24 mouse cellular contexts compared by ENCODE assay signal in genomic region chr19:10702125-10702524, GRCm38 (mm10). TPM values are rescaled to one million over a fixed set of nuclear protein-coding genes. Genes with fewer than 3 reads are reported as not detected.
DNase-seq lines count a peak whose midpoint lies in the region; ATAC-seq and TF ChIP-seq lines count a peak whose summit lies in the region.
"Had no signal": no experiment of that assay in that cellular context is flagged by ENCODE, and none has a peak within 500 bp of the region (broad histone marks: within the 10 kb centered on the region; RNA-seq: fewer than 3 reads in every experiment).

No protein-coding gene starts in this region.

- peaks cover 45% of the 10 kb centered on the region for H3K4me1 ChIP-seq in embryonic facial prominence, embryonic 13.5 days
- peaks cover 63% of the 10 kb centered on the region for H3K4me1 ChIP-seq in embryonic facial prominence, embryonic 10.5 days
- peaks cover 39% of the 10 kb centered on the region for H3K4me1 ChIP-seq in kidney, postnatal 0 days (replicated peaks; ENCODE audit: insufficient read depth, low read length)
- H3K4me1 ChIP-seq in kidney, adult 2 months (ENCODE audit: control insufficient read depth, insufficient read depth, low read length) = peaks cover 35% of the 10 kb centered on the region
- peaks cover 2% of the 10 kb centered on the region for H3K4me1 ChIP-seq in ES-Bruce4 (ENCODE audit: control insufficient read depth, insufficient read depth, low read length)

- DNase-seq in embryonic facial prominence, embryonic 10.5 days (ENCODE audit: low spot score) = no peak
- no peak for DNase-seq in kidney, postnatal 0 days (ENCODE audit: low spot score)
- no peak for DNase-seq in kidney, adult 2 months
- no peak for DNase-seq in neural tube, embryonic 10.5 days (ENCODE audit: extremely low spot score, low spot score)
- no peak for DNase-seq in layer of hippocampus, postnatal 10 days (ENCODE audit: low spot score in 2 of 2)
- DNase-seq: adrenal gland, adult 2 months; adrenal gland, postnatal 25 days; embryo, embryonic 11 days; gastrocnemius, postnatal 25 days; heart, postnatal 10 days; heart, postnatal 4 days had no signal

- H3K27me3 ChIP-seq in embryonic facial prominence, embryonic 13.5 days = no peaks in the 10 kb centered on the region
- H3K27me3 ChIP-seq in embryonic facial prominence, embryonic 10.5 days (replicated peaks; ENCODE audit: low read depth, poor library complexity, severe bottlenecking) = no peaks in the 10 kb centered on the region
- no peaks in the 10 kb centered on the region for H3K27me3 ChIP-seq in kidney, postnatal 0 days (ENCODE audit: insufficient read depth, low read length)
- no peaks in the 10 kb centered on the region for H3K27me3 ChIP-seq in kidney, adult 2 months (replicated peaks; ENCODE audit: control insufficient read depth, insufficient read depth, low read length)
- no peaks in the 10 kb centered on the region for H3K27me3 ChIP-seq in ES-Bruce4 (ENCODE audit: control insufficient read depth, insufficient read depth, low read length, poor library complexity, severe bottlenecking)
- H3K27me3 ChIP-seq: CH12.LX; embryonic facial prominence, embryonic 12.5 days; forebrain, embryonic 12.5 days; hindbrain, embryonic 12.5 days had no signal

- no peak overlapping the region for H3K4me2 ChIP-seq in embryonic facial prominence, embryonic 13.5 days
- H3K4me2 ChIP-seq in kidney, postnatal 0 days (ENCODE audit: low read length) = no peak overlapping the region
- H3K4me2 ChIP-seq: embryonic facial prominence, embryonic 12.5 days; forebrain, embryonic 12.5 days; hindbrain, embryonic 12.5 days had no signal

- no peak for TF ChIP-seq EP300 in ES-Bruce4 (IDR thresholded peaks at IDR 0.05; ENCODE audit: insufficient read depth, low read depth, low read length)

- H3K4me3 ChIP-seq in embryonic facial prominence, embryonic 13.5 days = no peak overlapping the region
- H3K4me3 ChIP-seq in embryonic facial prominence, embryonic 10.5 days = no peak overlapping the region
- H3K4me3 ChIP-seq in kidney, postnatal 0 days (replicated peaks; ENCODE audit: low read depth, low read length) = no peak overlapping the region
- no peak overlapping the region for H3K4me3 ChIP-seq in kidney, adult 2 months (ENCODE audit: insufficient read depth, low read depth, low read length)
- no peak overlapping the region for H3K4me3 ChIP-seq in ES-Bruce4 (ENCODE audit: low read depth, low read length)
- H3K4me3 ChIP-seq: embryonic facial prominence, embryonic 12.5 days; forebrain, embryonic 12.5 days; hindbrain, embryonic 12.5 days had no signal

- no peak for TF ChIP-seq POLR2A in kidney, adult 2 months (IDR thresholded peaks at IDR 0.05; ENCODE audit: low read depth, low read length)
- TF ChIP-seq POLR2A in ES-Bruce4 (IDR thresholded peaks at IDR 0.05; ENCODE audit: insufficient read depth, low read length) = no peak

- H3K9me3 ChIP-seq in embryonic facial prominence, embryonic 13.5 days = no peaks in the 10 kb centered on the region
- no peaks in the 10 kb centered on the region for H3K9me3 ChIP-seq in embryonic facial prominence, embryonic 10.5 days
- no peaks in the 10 kb centered on the region for H3K9me3 ChIP-seq in kidney, postnatal 0 days (replicated peaks; ENCODE audit: low read length)
- no peaks in the 10 kb centered on the region for H3K9me3 ChIP-seq in ES-Bruce4 (replicated peaks; ENCODE audit: control insufficient read depth, insufficient read depth, low read length, poor library complexity, severe bottlenecking)
- H3K9me3 ChIP-seq: embryonic facial prominence, embryonic 12.5 days; forebrain, embryonic 12.5 days; hindbrain, embryonic 12.5 days had no signal

- ATAC-seq in embryonic facial prominence, embryonic 13.5 days (ENCODE audit: insufficient number of reproducible peaks, insufficient read depth, low FRiP score, low TSS enrichment, low read depth) = no peak
- no peak for ATAC-seq in kidney, postnatal 0 days (replicated peaks; ENCODE audit: low FRiP score, low read depth)
- ATAC-seq: forebrain, embryonic 16.5 days; hindbrain, embryonic 16.5 days had no signal

- peak; percentile 12; the same call in 1 of the 2 replicates for TF ChIP-seq CTCF in kidney, postnatal 0 days (IDR thresholded peaks at IDR 0.05; ENCODE audit: low read depth)
- no peak for TF ChIP-seq CTCF in kidney, adult 2 months (conservative IDR thresholded peaks at IDR 0.05; ENCODE audit: insufficient read depth, insufficient read length, low read depth, low read length)
- TF ChIP-seq CTCF in ES-Bruce4 (IDR thresholded peaks at IDR 0.05; ENCODE audit: low read depth, low read length) = peak; percentile 23

- peak overlapping the region; percentile 2; the same call in 1 of the 2 replicates for H3K9ac ChIP-seq in embryonic facial prominence, embryonic 13.5 days
- no peak overlapping the region for H3K9ac ChIP-seq in kidney, postnatal 0 days (ENCODE audit: low read depth, low read length)
- no peak overlapping the region for H3K9ac ChIP-seq in ES-Bruce4 (ENCODE audit: low read depth, poor library complexity, severe bottlenecking)
- H3K9ac ChIP-seq: embryonic facial prominence, embryonic 12.5 days; forebrain, embryonic 12.5 days; hindbrain, embryonic 12.5 days had no signal

- H3K36me3 ChIP-seq in embryonic facial prominence, embryonic 13.5 days = peaks cover 16% of the 10 kb centered on the region
- peaks cover 17% of the 10 kb centered on the region for H3K36me3 ChIP-seq in embryonic facial prominence, embryonic 10.5 days (replicated peaks)
- H3K36me3 ChIP-seq in kidney, postnatal 0 days (ENCODE audit: insufficient read depth, low read length) = 0 out of 2 replicates have a peak, but pooled peaks cover 4% of the 10 kb centered on the region
- H3K36me3 ChIP-seq in kidney, adult 2 months (ENCODE audit: control insufficient read depth, insufficient read depth, low read length) = no peaks in the 10 kb centered on the region
- no peaks in the 10 kb centered on the region for H3K36me3 ChIP-seq in ES-Bruce4 (ENCODE audit: control insufficient read depth, insufficient read depth, low read length, poor library complexity, severe bottlenecking)

- 79% methylated on average over 8 of the region's 8 CpGs for WGBS in embryonic facial prominence, embryonic 13.5 days
- 79% methylated on average over 8 of the region's 8 CpGs for WGBS in embryonic facial prominence, embryonic 10.5 days
- WGBS in kidney, postnatal 0 days = 78% methylated on average over 8 of the region's 8 CpGs
- WGBS in kidney, adult 2 months = 72% methylated on average over 8 of the region's 8 CpGs

- no peak overlapping the region for H3K27ac ChIP-seq in embryonic facial prominence, embryonic 13.5 days
- H3K27ac ChIP-seq in embryonic facial prominence, embryonic 10.5 days (replicated peaks) = no peak overlapping the region
- H3K27ac ChIP-seq in kidney, postnatal 0 days = no peak overlapping the region
- H3K27ac ChIP-seq in kidney, adult 2 months (ENCODE audit: insufficient read depth, low read depth, low read length) = no peak overlapping the region
- H3K27ac ChIP-seq in ES-Bruce4 (ENCODE audit: insufficient read depth, low read length) = no peak overlapping the region
- H3K27ac ChIP-seq: embryonic facial prominence, embryonic 12.5 days; forebrain, embryonic 12.5 days; hindbrain, embryonic 12.5 days had no signal

RNA-seq across cellular contexts. Expression of gene Vps37c, which starts 13.6 kb away (rescaled TPM):
- polyA plus RNA-seq in embryonic facial prominence, embryonic 13.5 days (2015; fragmentation: Nextera tagmentation; extraction: Ambion mirVana) = 36.4 and 36.8 TPM in 2 replicates
- 37.6 and 40.8 TPM in 2 replicates for polyA plus RNA-seq in embryonic facial prominence, embryonic 10.5 days (2016; fragmentation: Nextera tagmentation; extraction: Ambion mirVana)
- 32.1 and 35.5 TPM in 2 replicates for polyA plus RNA-seq in kidney, postnatal 0 days (2015; fragmentation: Nextera tagmentation; extraction: Ambion mirVana)
- 30.0 and 32.1 TPM in 2 replicates for polyA plus RNA-seq in kidney, adult 2 months (2012; rRNA removed)
- polyA plus RNA-seq in ES-Bruce4 (2011; ENCODE audit: insufficient read depth, insufficient read length, low read depth, missing spikeins) = 11.5 and 12.3 TPM in 2 replicates
- 10 to 100 TPM; 24.6 to 26.9 TPM for total RNA-seq in layer of hippocampus, postnatal 10 days (2021)

RNA-seq across cellular contexts. Expression of gene Pga5, which starts 24.3 kb away (rescaled TPM):
- polyA plus RNA-seq in embryonic facial prominence, embryonic 13.5 days (2015; fragmentation: Nextera tagmentation; extraction: Ambion mirVana) = not detected in 2 replicates
- polyA plus RNA-seq in embryonic facial prominence, embryonic 10.5 days (2016; fragmentation: Nextera tagmentation; extraction: Ambion mirVana) = not detected in 2 replicates
- polyA plus RNA-seq in kidney, postnatal 0 days (2015; fragmentation: Nextera tagmentation; extraction: Ambion mirVana) = 0.43 and 0.70 TPM in 2 replicates
- polyA plus RNA-seq in kidney, adult 2 months (2012; rRNA removed) = 0.80 and 1.0 TPM in 2 replicates
- polyA plus RNA-seq in ES-Bruce4 (2011; ENCODE audit: insufficient read depth, insufficient read length, low read depth, missing spikeins) = 2.9 and 4.1 TPM in 2 replicates
- not detected for total RNA-seq in layer of hippocampus, postnatal 10 days (2021)
- total RNA-seq: adrenal gland, adult 2 months; adrenal gland, postnatal 25 days; common myeloid progenitor, adult 5-6 weeks; gastrocnemius, postnatal 25 days; granulocyte monocyte progenitor cell, adult 5-6 weeks; heart, adult 8-10 months; heart, postnatal 10 days; heart, postnatal 4 days had no signal
- polyA plus RNA-seq: adrenal gland, adult 2 months; embryonic facial prominence, embryonic 12.5 days; forebrain, embryonic 12.5 days; forebrain, embryonic 16.5 days; heart, embryonic 14.5 days; hindbrain, embryonic 12.5 days; hindbrain, embryonic 16.5 days had no signal

RNA-seq across cellular contexts. Expression of gene Cd5, which starts 36.7 kb away (rescaled TPM):
- 0.41 and 0.42 TPM in 2 replicates for polyA plus RNA-seq in embryonic facial prominence, embryonic 13.5 days (2015; fragmentation: Nextera tagmentation; extraction: Ambion mirVana)
- polyA plus RNA-seq in embryonic facial prominence, embryonic 10.5 days (2016; fragmentation: Nextera tagmentation; extraction: Ambion mirVana) = 0.15 and 0.19 TPM in 2 replicates
- polyA plus RNA-seq in kidney, postnatal 0 days (2015; fragmentation: Nextera tagmentation; extraction: Ambion mirVana) = 0.11 and 0.23 TPM in 2 replicates
- 0.33 and 3.3 TPM in 2 replicates for polyA plus RNA-seq in kidney, adult 2 months (2012; rRNA removed)
- not detected in 2 replicates for polyA plus RNA-seq in ES-Bruce4 (2011; ENCODE audit: insufficient read depth, insufficient read length, low read depth, missing spikeins)
- total RNA-seq in layer of hippocampus, postnatal 10 days (2021) = under 1 TPM; 0.29 to 0.32 TPM
- total RNA-seq: common myeloid progenitor, adult 5-6 weeks; ES-E14; granulocyte monocyte progenitor cell, adult 5-6 weeks had no signal
- polyA plus RNA-seq: forebrain, embryonic 12.5 days had no signal
